Mouse (Mus musculus) forebrain, embryonic 11.5 days (tissue): ENCODE measurements around the gene Olfr1381. TPM values are rescaled to one million over a fixed set of nuclear protein-coding genes. Genes with fewer than 3 reads are reported as not detected.
"Not testable (repeated sequence)": the region's sequence is repeated elsewhere in the genome, so short reads cannot be mapped to it uniquely, and the experiment has no call there.

Experiments
- ATAC-seq: fragments of 200-750 bp; cut with Nextera tagmentation; replicated peaks from 2 replicates; pipeline ENCODE4 v1.8.0; 2017; ENCODE audit warnings: moderate TSS enrichment; ENCODE audit not compliant: low FRiP score
- DNase-seq: peaks from one replicate; pipeline ENCODE4 v3.0.0-alpha.2; 2017; ENCODE audit warnings: low spot score
- H3K27ac ChIP-seq: fragments of 300-500 bp; sonication (generic); 2 replicates; pipeline ENCODE4 v1.5.1; 2014; ENCODE audit warnings: low read depth, low read length
- H3K27me3 ChIP-seq: fragments of 300-500 bp; sonication (generic); 2 replicates; pipeline ENCODE4 v1.6.1; 2014; ENCODE audit warnings: mild to moderate bottlenecking, low read length, mixed read lengths; ENCODE audit not compliant: control insufficient read depth, insufficient read depth
- H3K36me3 ChIP-seq: fragments of 300-500 bp; sonication (generic); 2 replicates; pipeline ENCODE4 v1.6.1; 2014; ENCODE audit warnings: mild to moderate bottlenecking, low read length, moderate library complexity, mixed read lengths; ENCODE audit not compliant: control insufficient read depth, insufficient read depth
- H3K4me1 ChIP-seq: fragments of 300-500 bp; sonication (generic); replicated peaks from 2 replicates; pipeline ENCODE4 v1.6.1; 2014; ENCODE audit warnings: low read length, mixed read lengths; ENCODE audit not compliant: control insufficient read depth, insufficient read depth
- H3K4me2 ChIP-seq: fragments of 300-500 bp; sonication (generic); 2 replicates; pipeline ENCODE4 v1.6.1; 2014; ENCODE audit warnings: low read depth, mild to moderate bottlenecking, low read length, moderate library complexity, mixed read lengths; ENCODE audit not compliant: severe bottlenecking
- H3K4me3 ChIP-seq: fragments of 300-500 bp; sonication (generic); 2 replicates; pipeline ENCODE4 v1.5.1; 2014; ENCODE audit warnings: low read depth, low read length
- H3K9ac ChIP-seq: fragments of 300-500 bp; sonication (generic); 2 replicates; pipeline ENCODE4 v1.6.1; 2014; ENCODE audit warnings: low read length
- H3K9me3 ChIP-seq: fragments of 300-500 bp; sonication (generic); 2 replicates; pipeline ENCODE4 v1.6.1; 2016; ENCODE audit warnings: low read length, mixed read lengths; ENCODE audit not compliant: control insufficient read depth
- WGBS: fragments of 180-500 bp; shearing (Covaris S2); extraction: QIAGEN DNeasy Blood & Tissue Kit; methylation state at CpG from one replicate; pipeline ENCODE4 v1.1.7; 2014; 5-methylcytosine and 5-hydroxymethylcytosine counted together
- polyA plus RNA-seq: library from polyadenylated mRNA; unstranded; fragments of >200 nt; fragmentation: Nextera tagmentation; extraction: Ambion mirVana; gene quantifications from 2 replicates; pipeline ENCODE4 v1.2.1, GENCODE M21; 2014

Olfr1381 gene
- not detected in 2 replicates for polyA plus RNA-seq

GRCm38 (mm10) chr11:49543149-49543548 is at the start of gene Olfr1381:
TSS of gene Olfr1381 (plus strand) at chr11:49543449.
- 77% methylated on average over 3 of the region's 3 CpGs for WGBS
- H3K27me3 ChIP-seq, ATAC-seq, H3K4me2 ChIP-seq, H3K27ac ChIP-seq, H3K4me3 ChIP-seq, H3K4me1 ChIP-seq, H3K36me3 ChIP-seq, H3K9ac ChIP-seq, DNase-seq, H3K9me3 ChIP-seq: not testable (repeated sequence)

GRCm38 (mm10) chr11:49518086-49518485 is 25.2 kb upstream of the Olfr1381 start:
- Histone ChIP-seq H3K27ac (no peak overlapping the region), H3K9ac (no peak overlapping the region), H3K4me3 (no peak overlapping the region), H3K36me3 (no peaks in the 10 kb centered on the region), H3K9me3 (no peaks in the 10 kb centered on the region), H3K4me2 (no peak overlapping the region), H3K4me1 (no peaks in the 10 kb centered on the region), H3K27me3 (no peaks in the 10 kb centered on the region)
- no peak for DNase-seq
- no peak for ATAC-seq
- WGBS, result 83% methylated on average over 5 of the region's 5 CpGs

GRCm38 (mm10) chr11:49519348-49519747 is 23.9 kb upstream of the Olfr1381 start, which contains the start of gene Olfr1383:
TSS of gene Olfr1383 (plus strand) at chr11:49519648.
- Histone ChIP-seq H3K4me1 (no peaks in the 10 kb centered on the region), H3K27ac (no peak within 1 kb of the TSS), H3K9ac (no peak within 1 kb of the TSS), H3K27me3 (no peaks in the 10 kb centered on the region), H3K4me3 (no peak within 1 kb of the TSS), H3K4me2 (no peak within 1 kb of the TSS), H3K9me3 (no peaks in the 10 kb centered on the region), H3K36me3 (no peaks in the 10 kb centered on the region)
- ATAC-seq (no peak), DNase-seq (no peak)

- no peaks in the 10 kb centered on the region for H3K4me1 ChIP-seq
- H3K27me3 ChIP-seq, result no peaks in the 10 kb centered on the region
- H3K4me2 ChIP-seq, result no peak within 1 kb of the TSS
- H3K36me3 ChIP-seq, result no peaks in the 10 kb centered on the region
- ATAC-seq (no peak), DNase-seq (no peak)
- WGBS, result 86% methylated on average over 3 of the region's 3 CpGs
- H3K9me3 ChIP-seq, result no peaks in the 10 kb centered on the region
- no peak within 1 kb of the TSS for H3K27ac ChIP-seq
- H3K4me3 ChIP-seq, result no peak within 1 kb of the TSS
- no peak within 1 kb of the TSS for H3K9ac ChIP-seq
Observed at GRCm38 (mm10) chr11:49527947-49528346, 15.3 kb upstream of the Olfr1381 start, which contains the start of gene Olfr1382. TSS of gene Olfr1382 (plus strand) at chr11:49528247.

- Histone ChIP-seq H3K9ac (no peak overlapping the region), H3K4me2 (no peak overlapping the region), H3K4me1 (no peaks in the 10 kb centered on the region), H3K27me3 (no peaks in the 10 kb centered on the region), H3K4me3 (no peak overlapping the region), H3K27ac (no peak overlapping the region), H3K36me3 (no peaks in the 10 kb centered on the region), H3K9me3 (no peaks in the 10 kb centered on the region)
- no peak for DNase-seq
- no peak for ATAC-seq
Observed at GRCm38 (mm10) chr11:49532761-49533160, 10.5 kb upstream of the Olfr1381 start.

- not testable (repeated sequence) for DNase-seq, H3K4me3 ChIP-seq, H3K4me1 ChIP-seq, H3K27me3 ChIP-seq, H3K9me3 ChIP-seq, H3K36me3 ChIP-seq, H3K27ac ChIP-seq, H3K4me2 ChIP-seq, ATAC-seq, H3K9ac ChIP-seq
- WGBS, result 93% methylated on average over 2 of the region's 2 CpGs
Observed at GRCm38 (mm10) chr11:49536631-49537030, 6.6 kb upstream of the Olfr1381 start.

- H3K27me3 ChIP-seq, DNase-seq, H3K27ac ChIP-seq, H3K36me3 ChIP-seq, H3K4me1 ChIP-seq, H3K9ac ChIP-seq, H3K4me3 ChIP-seq, ATAC-seq, H3K4me2 ChIP-seq, H3K9me3 ChIP-seq: not testable (repeated sequence)
- 82% methylated on average over 3 of the region's 3 CpGs for WGBS
Observed at GRCm38 (mm10) chr11:49554033-49554432, 10.8 kb downstream of the Olfr1381 start.

GRCm38 (mm10) chr11:49556578-49556977 is 13.3 kb downstream of the Olfr1381 start, which contains the start of gene Olfr1380:
TSS of gene Olfr1380 (plus strand) at chr11:49556878.
- ATAC-seq, H3K27ac ChIP-seq, H3K4me3 ChIP-seq, DNase-seq, H3K36me3 ChIP-seq, H3K4me2 ChIP-seq, H3K9me3 ChIP-seq, H3K27me3 ChIP-seq, H3K9ac ChIP-seq, H3K4me1 ChIP-seq: not testable (repeated sequence)
- WGBS, result 61% methylated on average over 5 of the region's 5 CpGs

- H3K9me3 ChIP-seq, ATAC-seq, H3K36me3 ChIP-seq, H3K27ac ChIP-seq, DNase-seq, H3K27me3 ChIP-seq, H3K4me3 ChIP-seq, H3K4me2 ChIP-seq, H3K9ac ChIP-seq, H3K4me1 ChIP-seq: not testable (repeated sequence)
- 41% methylated on average over 2 of the region's 2 CpGs for WGBS
Observed at GRCm38 (mm10) chr11:49575054-49575453, 31.8 kb downstream of the Olfr1381 start.
